Mouse (Mus musculus) fibroblast of lung, adult 2 months (primary cell): Measurements from ENCODE around the gene Dbn1.

Source experiments
- DNase-seq: peaks from one replicate; pipeline ENCODE4 v3.0.0-alpha.2; 2011; ENCODE audit warnings: low read depth

Gene Dbn1

GRCm38 (mm10) chr13:55487578-55488498, at the start of gene Dbn1:
Gene Dbn1 (minus strand): TSS chr13:55488111.
- DNase-seq: no peak

- peak; percentile 100 for DNase-seq
Observed at GRCm38 (mm10) chr13:55536194-55537175, 48.6 kb upstream of the Dbn1 start, which contains the start of gene Ddx41. Gene Ddx41 (minus strand): TSS chr13:55536658.

- no peak for DNase-seq
Observed at GRCm38 (mm10) chr13:55535796-55536193, 47.9 kb upstream of the Dbn1 start.

- no peak for DNase-seq
Observed at GRCm38 (mm10) chr13:55535191-55535590, 47.3 kb upstream of the Dbn1 start.

GRCm38 (mm10) chr13:55529198-55529915, 41.4 kb upstream of the Dbn1 start, which contains the start of gene Dok3:
Gene Dok3 (minus strand): TSS chr13:55529296.
- no peak for DNase-seq

- no peak for DNase-seq
Observed at GRCm38 (mm10) chr13:55527834-55528772, 40.2 kb upstream of the Dbn1 start.

GRCm38 (mm10) chr13:55527212-55527611, 39.3 kb upstream of the Dbn1 start:
- no peak for DNase-seq

GRCm38 (mm10) chr13:55525733-55526553, 38.0 kb upstream of the Dbn1 start:
- no peak for DNase-seq

- no peak for DNase-seq
Observed at GRCm38 (mm10) chr13:55523951-55524600, 36.2 kb upstream of the Dbn1 start.

- DNase-seq: no peak
Observed at GRCm38 (mm10) chr13:55523278-55523677, 35.4 kb upstream of the Dbn1 start.

GRCm38 (mm10) chr13:55522730-55523129, 34.8 kb upstream of the Dbn1 start:
- peak; percentile 54 for DNase-seq

GRCm38 (mm10) chr13:55519606-55520005, 31.7 kb upstream of the Dbn1 start:
- no peak for DNase-seq

GRCm38 (mm10) chr13:55516955-55517354, 29.0 kb upstream of the Dbn1 start:
- DNase-seq: peak; percentile 63

GRCm38 (mm10) chr13:55513828-55514227, 25.9 kb upstream of the Dbn1 start:
- DNase-seq: no peak

- DNase-seq: peak; percentile 71
Observed at GRCm38 (mm10) chr13:55513111-55513748, 25.3 kb upstream of the Dbn1 start, which contains the start of gene Pdlim7. Gene Pdlim7 (minus strand): TSS chr13:55513676.

GRCm38 (mm10) chr13:55512379-55513031, 24.6 kb upstream of the Dbn1 start:
- no peak for DNase-seq

GRCm38 (mm10) chr13:55511492-55511861, 23.6 kb upstream of the Dbn1 start:
- DNase-seq: no peak
